Mouse (Mus musculus): ENCODE results near the gene Rdh16f2.

- TF ChIP-seq CTCF (IDR thresholded peaks at IDR 0.05) (no peak), EP300 (IDR thresholded peaks at IDR 0.05) (no peak)
These were observed 58.5 kb downstream of the Rdh16f2 start for GRCm38 (mm10) chr10:127924597-127925378.
